Mouse (Mus musculus) layer of hippocampus, adult 2 months (tissue): ENCODE results near the gene Cenpp. TPM values are rescaled to one million over a fixed set of nuclear protein-coding genes. Genes with fewer than 3 reads are reported as not detected.

ENCODE experiments used
- DNase-seq, 2 experiments: peaks; one replicate each; pipeline ENCODE4 v3.0.0; 2022; ENCODE audit warnings: low spot score in 2 of 2
- H3K27ac ChIP-seq: fragments of 200-600 bp; 2 replicates; pipeline ENCODE4 v1.8.1; 2022
- H3K4me3 ChIP-seq: fragments of 200-600 bp; 2 replicates; pipeline ENCODE4 v1.8.1; 2022; ENCODE audit warnings: mild to moderate bottlenecking
- CTCF ChIP-seq: fragments of 200-600 bp; conservative IDR thresholded peaks from 2 replicates; pipeline ENCODE4 v1.8.1; 2022; ENCODE audit warnings: antibody characterized with exemption, mild to moderate bottlenecking, moderate library complexity
- total RNA-seq, 2 experiments: library from RNA; stranded (reverse); gene quantifications; 2 replicates each; pipeline ENCODE4 v1.2.3; 2021

The Cenpp gene
- total RNA-seq, 2 experiments from 2014 or later: 1.7 TPM

DNA sequence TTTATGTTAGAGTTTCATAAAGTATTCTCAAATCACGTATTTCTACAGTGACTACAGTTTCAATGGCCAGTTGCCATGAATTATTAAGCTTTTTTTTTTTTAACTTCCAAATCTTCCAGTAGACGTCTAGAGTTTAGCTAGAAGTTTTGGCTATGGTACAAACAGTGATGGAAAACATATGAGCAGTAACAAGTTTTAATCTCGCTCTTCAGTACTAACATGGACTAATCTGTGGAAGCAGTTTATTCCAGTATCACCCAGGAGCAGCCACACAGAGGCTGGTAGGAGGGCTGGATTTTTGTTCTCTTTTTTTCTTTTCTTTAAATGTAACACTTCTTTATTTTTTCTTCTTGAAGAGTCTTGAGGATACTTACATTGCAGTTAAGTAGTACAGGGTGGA is 108.3 kb downstream of the Cenpp start, which contains the start of gene Aspn:
TSS of gene Aspn (plus strand) at position 165 of the 400 bp plus-strand sequence.
- Histone ChIP-seq H3K4me3 (no peak within 1 kb of the TSS), H3K27ac (no peak within 1 kb of the TSS)
- TF ChIP-seq CTCF: no peak
- no peak for DNase-seq

DNA sequence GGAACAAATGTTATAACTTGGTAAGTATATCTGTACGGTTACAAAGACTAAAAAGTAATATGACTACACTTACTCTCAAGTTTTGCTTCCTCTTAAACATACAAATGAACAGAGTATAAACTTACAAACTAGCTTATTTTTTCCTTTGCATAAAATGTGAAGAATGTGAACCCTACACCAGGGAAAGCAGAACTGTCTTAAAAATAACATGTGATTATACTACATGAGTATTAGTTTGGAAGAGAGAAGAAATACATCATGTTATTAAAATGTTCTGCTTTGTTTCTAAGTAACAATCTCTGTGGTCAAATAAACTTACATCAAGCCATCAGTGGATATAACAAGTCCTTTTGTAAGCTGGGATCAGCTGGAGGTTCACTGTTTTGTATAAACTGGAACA is 113.9 kb downstream of the Cenpp start:
- TF ChIP-seq CTCF: no peak
- Histone ChIP-seq H3K27ac (no peak overlapping the region), H3K4me3 (no peak overlapping the region)
- no peak for DNase-seq

DNA sequence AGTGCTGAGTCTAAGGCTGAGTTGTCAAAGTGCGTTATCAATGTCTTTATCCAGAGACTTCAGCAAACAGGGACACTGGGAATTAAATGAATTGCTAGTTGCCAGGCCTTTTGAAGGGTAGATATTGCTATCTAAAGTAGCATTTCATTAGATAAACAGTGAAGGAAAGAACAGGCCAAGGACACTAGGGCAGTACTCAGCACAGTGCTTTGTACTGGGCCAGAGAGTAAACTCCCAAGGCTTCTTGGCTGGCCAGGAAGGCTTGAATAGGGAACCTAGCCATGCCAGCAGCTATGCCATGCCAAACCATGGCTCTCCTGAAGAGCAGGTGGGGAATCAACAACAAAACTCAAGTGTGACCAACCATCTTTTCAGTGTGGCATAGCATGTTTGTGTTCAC is 115.6 kb downstream of the Cenpp start:
- TF ChIP-seq CTCF: no peak
- no peak overlapping the region for H3K27ac ChIP-seq
- H3K4me3 ChIP-seq: no peak overlapping the region
- no peak for DNase-seq

DNA sequence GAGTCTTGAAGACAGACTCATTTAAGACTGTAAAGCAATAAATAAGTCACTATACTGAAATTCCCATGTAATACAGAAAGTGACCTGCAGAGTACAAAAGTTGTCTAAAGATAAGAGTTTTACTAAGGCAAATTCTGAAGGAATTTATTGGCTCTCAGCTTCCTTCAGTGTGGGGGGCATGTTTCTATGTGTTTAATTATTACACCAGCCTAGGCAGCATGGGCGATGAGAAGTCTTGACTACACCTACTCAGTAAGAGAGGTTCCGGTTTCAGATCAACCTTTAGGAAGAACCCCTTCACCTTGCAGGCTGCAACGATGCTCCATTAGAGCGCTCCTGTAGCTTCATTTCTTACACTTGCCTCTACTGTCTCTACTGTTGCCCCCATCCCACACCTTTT is 121.9 kb downstream of the Cenpp start:
- TF ChIP-seq CTCF: peak; percentile 43
- H3K27ac ChIP-seq: no peak overlapping the region
- no peak overlapping the region for H3K4me3 ChIP-seq
- DNase-seq: no peak

DNA sequence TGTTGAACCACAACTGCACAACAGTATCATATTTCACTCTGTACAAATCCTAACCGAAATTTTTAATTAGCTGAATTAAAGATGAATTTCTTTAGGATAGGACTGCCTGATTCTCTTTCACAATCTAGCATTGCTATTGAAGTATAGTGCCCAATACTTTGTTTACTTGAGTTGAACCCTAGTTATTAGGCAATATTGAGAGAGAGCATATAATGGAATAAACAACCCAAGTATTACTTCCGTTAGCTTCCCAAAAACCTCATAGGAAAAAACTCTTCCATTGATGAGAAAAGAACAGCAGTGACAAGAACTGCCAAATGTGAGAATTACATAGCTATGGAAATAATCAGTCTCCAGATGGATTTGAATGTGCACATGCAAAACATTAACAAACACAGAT is 126.3 kb downstream of the Cenpp start:
- TF ChIP-seq CTCF: no peak
- Histone ChIP-seq H3K27ac (0 out of 2 replicates have a peak overlapping the region, but pooled peaks have one; percentile 0), H3K4me3 (no peak overlapping the region)
- DNase-seq: no peak

DNA sequence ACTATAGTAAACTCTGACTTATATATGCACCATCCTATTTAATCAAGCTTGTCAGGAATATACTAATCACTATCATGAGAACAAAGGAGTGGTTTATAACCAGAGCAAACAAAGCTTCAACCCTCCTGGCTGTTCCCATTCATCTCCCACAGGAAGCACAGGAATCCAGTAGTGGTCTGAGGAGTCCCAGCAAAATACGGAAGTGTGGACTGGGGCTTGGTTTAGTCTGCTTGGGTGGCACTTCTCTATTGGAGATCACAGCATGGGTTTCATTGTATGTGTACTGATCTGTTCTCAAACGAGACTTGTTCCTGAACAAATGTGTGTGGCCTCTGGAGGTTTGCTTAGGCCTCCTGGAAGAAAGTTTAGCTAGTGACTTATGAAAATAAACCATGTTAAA is 133.8 kb downstream of the Cenpp start:
- no peak for TF ChIP-seq CTCF
- no peak for DNase-seq
- H3K27ac ChIP-seq: no peak overlapping the region
- H3K4me3 ChIP-seq: no peak overlapping the region

DNA sequence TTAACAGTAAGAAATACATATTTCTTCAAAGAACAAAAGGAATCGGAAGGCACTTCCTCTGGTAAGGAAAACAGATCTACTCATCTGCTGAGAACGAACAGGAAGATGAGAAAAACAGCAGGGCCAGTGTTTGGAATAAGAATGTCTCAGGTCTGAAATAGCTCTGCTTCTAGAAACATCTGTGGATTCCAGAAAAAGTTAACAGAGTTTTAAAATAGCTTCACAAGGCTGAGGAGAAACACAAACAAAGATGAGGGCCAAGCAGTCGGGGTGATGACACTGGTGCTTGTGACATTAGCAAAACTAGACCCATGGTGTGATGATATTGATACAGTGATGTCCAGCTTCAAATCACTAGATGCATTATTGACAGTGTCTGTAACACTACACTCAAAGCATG is 145.4 kb downstream of the Cenpp start:
- no peak for TF ChIP-seq CTCF
- Histone ChIP-seq H3K27ac (peak overlapping the region; percentile 91), H3K4me3 (no peak overlapping the region)
- DNase-seq: no peak

DNA sequence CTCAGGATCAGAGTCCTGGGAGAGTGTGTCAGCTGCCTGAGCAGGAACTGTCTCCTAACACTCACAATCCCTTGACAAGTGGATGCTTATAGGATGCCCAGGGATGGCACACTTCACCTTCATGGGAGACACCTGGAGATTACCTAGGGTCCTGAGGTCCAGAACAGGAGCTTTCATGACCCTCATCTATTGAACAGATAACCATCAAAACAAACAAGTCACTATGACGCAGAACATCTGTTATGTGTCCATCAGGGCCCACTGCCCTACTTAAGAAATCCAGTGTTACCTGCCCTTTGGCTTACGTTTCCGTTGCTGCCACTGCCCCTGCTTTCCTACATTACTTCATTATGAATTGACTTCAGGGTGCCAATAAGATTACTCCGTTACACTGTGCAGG is 146.8 kb downstream of the Cenpp start:
- peak overlapping the region; percentile 48 for H3K4me3 ChIP-seq
- peak overlapping the region; percentile 91 for H3K27ac ChIP-seq
- no peak for DNase-seq
- no peak for TF ChIP-seq CTCF

DNA sequence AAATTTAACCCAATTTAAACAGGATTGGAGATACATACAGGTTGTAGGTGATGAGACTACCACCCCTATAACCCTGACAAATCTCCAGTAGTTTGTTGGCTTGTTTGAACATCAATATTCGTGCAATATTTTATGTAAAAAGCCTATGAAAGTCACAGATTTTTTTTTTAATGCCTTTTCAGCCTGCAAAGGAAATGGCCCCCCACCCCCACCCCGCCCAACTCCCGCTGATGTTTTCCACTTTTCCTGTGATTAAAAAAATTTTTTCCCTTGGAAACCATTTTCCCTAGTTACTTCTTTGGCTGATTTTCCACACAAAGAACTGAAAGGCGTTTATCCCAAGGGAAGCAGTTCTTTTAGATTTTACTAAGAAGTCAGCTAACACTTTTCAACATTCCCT is 148.1 kb downstream of the Cenpp start, which contains the start of gene Ecm2:
TSS of gene Ecm2 (plus strand) at position 301 of the 400 bp plus-strand sequence.
- TF ChIP-seq CTCF: no peak
- peak within 1 kb of the TSS; percentile 48 for H3K4me3 ChIP-seq
- H3K27ac ChIP-seq: peak within 1 kb of the TSS; percentile 91
- DNase-seq: no peak

DNA sequence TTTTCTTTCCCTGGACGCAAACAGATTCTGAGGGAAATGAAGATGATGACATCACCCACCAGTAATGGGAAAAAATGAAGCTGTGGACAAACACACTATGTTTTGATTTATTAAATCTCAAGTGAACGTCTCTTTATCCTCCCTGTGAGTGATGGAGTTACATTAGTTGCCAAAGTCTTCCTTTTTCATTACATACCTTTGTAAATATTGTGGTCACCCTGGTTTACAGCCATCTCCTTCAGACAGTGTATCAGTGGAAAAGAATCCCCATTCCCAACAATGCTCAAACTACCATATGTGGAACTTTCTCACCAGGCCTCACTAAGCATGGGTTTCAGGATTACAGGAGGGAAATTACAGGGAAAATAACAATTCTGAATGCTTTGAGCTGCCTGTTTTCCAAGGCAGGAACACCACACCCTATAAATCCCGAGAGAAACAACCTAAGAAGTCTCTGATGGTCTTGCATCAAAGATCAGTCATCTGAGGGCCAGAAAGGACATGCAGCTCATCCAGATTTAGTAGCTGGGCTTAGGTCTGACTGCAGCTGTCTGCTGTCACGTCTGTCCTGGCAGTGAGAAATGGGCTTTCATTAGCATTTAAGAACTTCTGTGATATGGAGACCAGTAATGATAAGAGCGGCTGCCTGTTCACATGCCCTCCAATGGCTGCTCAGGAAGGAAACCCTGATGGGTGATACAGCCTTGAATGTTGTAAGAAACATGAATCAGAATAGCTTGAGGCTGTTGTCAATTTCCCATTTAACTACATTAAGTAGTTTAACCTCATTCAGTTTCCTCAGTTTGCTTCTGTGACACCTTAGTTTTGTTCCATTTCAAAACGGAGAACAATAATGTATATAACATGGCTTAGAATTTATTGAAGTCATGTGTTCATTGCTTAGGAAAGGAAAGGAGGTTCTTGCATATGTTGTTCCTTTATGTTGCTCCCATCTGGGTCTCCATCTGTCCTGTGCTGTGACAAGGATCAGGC is 159.9 kb downstream of the Cenpp start, which contains the start of gene Tes3-ps:
TSS of gene Tes3-ps (plus strand) at position 943 of the 993 bp plus-strand sequence.
- Histone ChIP-seq H3K4me3 (no peak within 1 kb of the TSS), H3K27ac (no peak within 1 kb of the TSS)
- DNase-seq: no peak
- TF ChIP-seq CTCF: no peak

DNA sequence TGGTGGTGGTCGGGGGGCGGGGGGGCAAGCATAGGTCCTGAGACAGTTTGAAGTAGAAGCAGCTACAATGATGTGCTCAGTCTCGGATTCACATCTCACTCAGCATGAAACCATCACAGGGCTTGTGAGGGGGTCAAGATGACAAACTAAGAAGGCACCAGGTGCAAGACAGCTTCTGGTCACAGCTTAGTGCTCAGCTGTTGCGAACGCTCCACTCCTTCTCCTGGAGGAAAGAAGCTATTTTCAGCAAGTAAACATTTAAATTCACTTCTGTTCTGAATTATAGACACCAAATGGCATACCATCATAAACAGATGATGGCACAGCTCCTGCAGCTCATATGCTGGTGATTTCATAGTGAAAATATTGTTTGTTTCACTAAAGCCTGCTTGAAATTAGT is 167.2 kb downstream of the Cenpp start:
- TF ChIP-seq CTCF: no peak
- peak; percentile 40 to 44 for DNase-seq
- H3K27ac ChIP-seq: peak overlapping the region; percentile 85
- no peak overlapping the region for H3K4me3 ChIP-seq

DNA sequence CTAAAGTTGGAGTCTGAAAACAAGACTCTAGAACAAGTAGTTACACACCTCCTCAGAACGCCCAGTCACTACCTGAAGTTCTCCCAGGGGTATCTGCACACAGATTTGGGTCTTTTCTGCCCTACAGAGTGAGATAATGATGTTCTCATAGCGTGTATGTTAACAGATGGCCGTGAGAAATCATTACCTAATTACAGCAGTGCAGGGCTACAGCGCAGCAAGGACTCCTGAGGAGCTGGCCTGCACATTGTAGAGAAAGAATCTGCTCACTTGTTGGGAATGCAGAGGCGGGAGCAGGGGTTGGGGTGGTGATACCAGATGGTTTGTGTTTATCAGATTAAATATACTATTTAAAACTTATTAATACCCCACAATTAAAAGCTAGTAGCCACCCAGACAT is 172.0 kb downstream of the Cenpp start:
- peak overlapping the region; percentile 89 for H3K27ac ChIP-seq
- TF ChIP-seq CTCF: no peak
- peak in 1 of 2 experiments; percentile 29 for DNase-seq
- no peak overlapping the region for H3K4me3 ChIP-seq

DNA sequence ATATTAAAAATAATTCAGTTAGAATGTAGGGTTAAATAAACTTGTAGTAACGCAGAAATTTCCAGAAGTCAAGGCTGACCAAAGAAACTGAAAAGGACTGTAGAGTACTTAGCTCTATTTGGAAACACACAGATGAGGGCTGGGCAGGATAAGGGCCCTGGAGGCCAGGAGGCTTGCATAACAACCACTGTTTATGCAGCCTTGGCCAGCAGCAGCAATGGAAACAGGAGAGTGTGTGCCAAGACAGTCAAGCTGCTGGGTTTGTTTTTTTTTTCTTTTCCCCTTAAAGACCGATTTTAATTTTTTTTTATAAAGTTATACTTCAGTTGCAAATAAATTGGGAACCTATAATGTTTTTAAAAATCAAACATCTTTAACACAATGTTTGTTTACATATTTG is 172.5 kb downstream of the Cenpp start:
- no peak overlapping the region for H3K4me3 ChIP-seq
- no peak for TF ChIP-seq CTCF
- H3K27ac ChIP-seq: peak overlapping the region; percentile 89
- DNase-seq: peak in 1 of 2 experiments; percentile 34

DNA sequence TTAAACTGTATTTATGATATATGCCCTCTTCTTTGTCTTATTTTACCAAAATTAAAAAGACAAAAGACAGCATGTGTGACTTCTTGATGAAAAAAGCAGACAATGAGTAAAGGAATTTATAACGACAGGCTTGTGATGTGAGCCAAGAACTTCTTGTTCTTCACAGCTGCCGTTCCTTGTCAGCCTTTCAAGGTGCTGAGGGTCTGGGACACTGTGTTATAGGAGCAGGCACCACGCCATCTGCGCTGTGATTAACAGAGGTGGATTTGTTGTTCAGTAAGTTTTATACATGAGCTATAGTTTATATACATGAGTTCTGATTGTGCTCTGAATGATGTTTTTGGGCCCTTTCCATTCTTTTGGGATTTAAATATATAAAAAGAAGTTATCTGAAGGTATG is 173.2 kb downstream of the Cenpp start:
- Histone ChIP-seq H3K27ac (peak overlapping the region; percentile 89), H3K4me3 (no peak overlapping the region)
- no peak for DNase-seq
- no peak for TF ChIP-seq CTCF
